13 mouse cellular contexts compared by ENCODE assay signal in the genomic region with DNA sequence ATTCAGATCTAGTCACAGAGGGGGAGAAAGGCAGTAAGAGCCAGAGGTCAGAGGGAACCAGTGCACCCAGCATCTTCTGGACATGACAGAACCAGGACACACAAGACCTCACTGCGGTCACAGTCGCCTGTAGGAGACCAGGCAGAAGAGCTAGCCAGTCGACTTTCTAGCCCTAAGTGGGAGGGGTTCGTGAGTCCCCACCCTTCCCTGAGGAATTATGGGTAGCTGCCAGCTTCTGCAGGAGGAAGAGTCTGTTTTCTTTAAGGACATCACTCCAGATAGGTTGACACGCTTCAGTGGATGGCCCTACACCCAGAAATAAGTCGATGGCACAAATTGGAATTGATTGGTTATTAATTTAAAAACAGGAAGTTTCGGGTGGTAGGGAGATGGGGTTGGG. TPM values are rescaled to one million over a fixed set of nuclear protein-coding genes. Genes with fewer than 3 reads are reported as not detected.
DNase-seq lines count a peak whose midpoint lies in the region; ATAC-seq lines count a peak whose summit lies in the region.
"Had no signal": no experiment of that assay in that cellular context is flagged by ENCODE, and none has a peak within 500 bp of the region (broad histone marks: within the 10 kb centered on the region; RNA-seq: fewer than 3 reads in every experiment).

No protein-coding gene starts in this region.

- WGBS in liver, embryonic 11.5 days = 23% methylated on average over 7 of the region's 7 CpGs
- 26% methylated on average over 7 of the region's 7 CpGs for WGBS in embryonic facial prominence, embryonic 10.5 days
- WGBS in liver, embryonic 15.5 days (ENCODE audit: insufficient replicate concordance) = 28% methylated on average over 7 of the region's 7 CpGs

- peak overlapping the region; percentile 44 for H3K4me3 ChIP-seq in liver, embryonic 11.5 days (ENCODE audit: low read depth, low read length)
- H3K4me3 ChIP-seq in embryonic facial prominence, embryonic 10.5 days = peak overlapping the region; percentile 59; the same call in 1 of the 2 replicates
- H3K4me3 ChIP-seq in liver, embryonic 15.5 days (replicated peaks) = no peak overlapping the region

- H3K27ac ChIP-seq in liver, embryonic 11.5 days (ENCODE audit: low read depth, low read length) = no peak overlapping the region
- H3K27ac ChIP-seq in embryonic facial prominence, embryonic 10.5 days (replicated peaks) = no peak overlapping the region
- H3K27ac ChIP-seq in liver, embryonic 15.5 days (replicated peaks) = no peak overlapping the region

- DNase-seq in liver, embryonic 11.5 days (ENCODE audit: low spot score) = no peak
- DNase-seq in liver = no peak
- peak; percentile 74 for DNase-seq in R1 (ENCODE audit: low read depth, low spot score)
- DNase-seq in embryonic facial prominence, embryonic 10.5 days (ENCODE audit: low spot score) = no peak
- no peak for DNase-seq in adrenal gland, postnatal 14 days
- DNase-seq in left cerebral cortex, postnatal 25 days (ENCODE audit: low spot score in 2 of 2) = no peak
- DNase-seq: thymus, postnatal 36 days had no signal

- H3K27me3 ChIP-seq in liver, embryonic 11.5 days (replicated peaks; ENCODE audit: control insufficient read depth, insufficient read depth, low read length) = peaks cover 21% of the 10 kb centered on the region
- H3K27me3 ChIP-seq in embryonic facial prominence, embryonic 10.5 days (replicated peaks; ENCODE audit: low read depth, poor library complexity, severe bottlenecking) = peaks cover 74% of the 10 kb centered on the region
- H3K27me3 ChIP-seq in liver, embryonic 15.5 days = peaks cover 70% of the 10 kb centered on the region

- no peak for ATAC-seq in liver, embryonic 11.5 days (replicated peaks; ENCODE audit: low FRiP score)
- ATAC-seq in liver, embryonic 15.5 days (ENCODE audit: insufficient read depth) = no peak

- no peaks in the 10 kb centered on the region for H3K9me3 ChIP-seq in liver, embryonic 11.5 days (ENCODE audit: control insufficient read depth, low read length)
- no peaks in the 10 kb centered on the region for H3K9me3 ChIP-seq in embryonic facial prominence, embryonic 10.5 days
- H3K9me3 ChIP-seq in liver, embryonic 15.5 days (replicated peaks) = no peaks in the 10 kb centered on the region
- H3K9me3 ChIP-seq: G1E had no signal

- peak overlapping the region; percentile 25; the same call in 1 of the 2 replicates for H3K9ac ChIP-seq in liver, embryonic 11.5 days (ENCODE audit: low read depth, low read length)
- H3K9ac ChIP-seq in liver, embryonic 15.5 days = no peak overlapping the region

- H3K36me3 ChIP-seq in liver, embryonic 11.5 days (ENCODE audit: control insufficient read depth, insufficient read depth, low read length) = no peaks in the 10 kb centered on the region
- H3K36me3 ChIP-seq in embryonic facial prominence, embryonic 10.5 days (replicated peaks) = no peaks in the 10 kb centered on the region
- no peaks in the 10 kb centered on the region for H3K36me3 ChIP-seq in liver, embryonic 15.5 days (replicated peaks)
- H3K36me3 ChIP-seq: G1E had no signal

- H3K4me1 ChIP-seq in liver, embryonic 11.5 days (replicated peaks; ENCODE audit: control insufficient read depth, insufficient read depth, low read length) = peaks cover 4% of the 10 kb centered on the region
- peaks cover 45% of the 10 kb centered on the region for H3K4me1 ChIP-seq in embryonic facial prominence, embryonic 10.5 days
- no peaks in the 10 kb centered on the region; the same call in 1 of the 2 replicates for H3K4me1 ChIP-seq in liver, embryonic 15.5 days (replicated peaks)

- H3K4me2 ChIP-seq in liver, embryonic 11.5 days = peak overlapping the region; percentile 80
- peak overlapping the region; percentile 61; the same call in 1 of the 2 replicates for H3K4me2 ChIP-seq in liver, embryonic 15.5 days

- intact Hi-C loops in left cerebral cortex, postnatal 25 days (cut with DNase I) = no loop called here

RNA-seq across cellular contexts. Expression of a gene that starts 30.4 kb away (rescaled TPM):
- not detected in 2 replicates for polyA plus RNA-seq in liver, embryonic 11.5 days (2014; fragmentation: Nextera tagmentation; extraction: Ambion mirVana)
- polyA plus RNA-seq in embryonic facial prominence, embryonic 10.5 days (2016; fragmentation: Nextera tagmentation; extraction: Ambion mirVana) = 0.20 and 0.30 TPM in 2 replicates
- 0.07 TPM in 2 replicates for polyA plus RNA-seq in liver, embryonic 15.5 days (2015; fragmentation: Nextera tagmentation; extraction: Ambion mirVana)
- 1.6 TPM in 1 of 2 replicates, not detected in the other for total RNA-seq in adrenal gland, postnatal 14 days (2021)
- not detected for total RNA-seq in left cerebral cortex, postnatal 25 days (2021)
- total RNA-seq: G1E had no signal
- polyA plus RNA-seq: erythroblast, embryonic 14.5 days; G1E had no signal

RNA-seq across cellular contexts. Expression of a gene that starts 42.2 kb away (rescaled TPM):
- polyA plus RNA-seq in liver, embryonic 11.5 days (2014; fragmentation: Nextera tagmentation; extraction: Ambion mirVana) = 2.8 and 3.6 TPM in 2 replicates
- 1.9 and 2.9 TPM in 2 replicates for polyA plus RNA-seq in embryonic facial prominence, embryonic 10.5 days (2016; fragmentation: Nextera tagmentation; extraction: Ambion mirVana)
- polyA plus RNA-seq in liver, embryonic 15.5 days (2015; fragmentation: Nextera tagmentation; extraction: Ambion mirVana) = 0.51 and 0.52 TPM in 2 replicates
- 8.4 and 9.2 TPM in 2 replicates for total RNA-seq in adrenal gland, postnatal 14 days (2021)
- under 1 TPM; 0.53 to 0.78 TPM for total RNA-seq in left cerebral cortex, postnatal 25 days (2021)
- total RNA-seq: G1E had no signal
- polyA plus RNA-seq: erythroblast, embryonic 14.5 days; G1E had no signal

RNA-seq across cellular contexts. Expression of a gene that starts 47.7 kb away (rescaled TPM):
- not detected in 2 replicates for polyA plus RNA-seq in liver, embryonic 11.5 days (2014; fragmentation: Nextera tagmentation; extraction: Ambion mirVana)
- polyA plus RNA-seq in embryonic facial prominence, embryonic 10.5 days (2016; fragmentation: Nextera tagmentation; extraction: Ambion mirVana) = not detected in 2 replicates
- not detected in 2 replicates for polyA plus RNA-seq in liver, embryonic 15.5 days (2015; fragmentation: Nextera tagmentation; extraction: Ambion mirVana)
- not detected in 2 replicates for total RNA-seq in adrenal gland, postnatal 14 days (2021)
- total RNA-seq in left cerebral cortex, postnatal 25 days (2021) = not detected
- total RNA-seq: adrenal gland, postnatal 4 days; G1E; gastrocnemius, postnatal 4 days had no signal
- polyA plus RNA-seq: erythroblast, embryonic 14.5 days; G1E; kidney, adult 2 months had no signal

RNA-seq across cellular contexts. Expression of a gene that starts 50.4 kb away (rescaled TPM):
- polyA plus RNA-seq in liver, embryonic 11.5 days (2014; fragmentation: Nextera tagmentation; extraction: Ambion mirVana) = 20.5 and 21.2 TPM in 2 replicates
- polyA plus RNA-seq in embryonic facial prominence, embryonic 10.5 days (2016; fragmentation: Nextera tagmentation; extraction: Ambion mirVana) = 11.0 and 11.7 TPM in 2 replicates
- 7.8 and 8.0 TPM in 2 replicates for polyA plus RNA-seq in liver, embryonic 15.5 days (2015; fragmentation: Nextera tagmentation; extraction: Ambion mirVana)
- total RNA-seq in adrenal gland, postnatal 14 days (2021) = 100 and 103 TPM in 2 replicates
- 100 to 1,000 TPM; 217 to 237 TPM for total RNA-seq in left cerebral cortex, postnatal 25 days (2021)
